Mouse (Mus musculus) midbrain, embryonic 11.5 days (tissue): ENCODE results near the gene Asb6. TPM values are rescaled to one million over a fixed set of nuclear protein-coding genes. Genes with fewer than 3 reads are reported as not detected.
A peak's percentile ranks its signal among the peaks of the same experiment; 100 is the strongest.

Experiments
- ATAC-seq: fragments of 200-750 bp; cut with Nextera tagmentation; 2 replicates; pipeline ENCODE4 v1.8.0; 2017; ENCODE audit warnings: moderate TSS enrichment, moderate library complexity; ENCODE audit not compliant: low FRiP score
- DNase-seq: peaks from one replicate; pipeline ENCODE4 v3.0.0; 2015; ENCODE audit warnings: low spot score; ENCODE audit errors: missing footprints
- H3K27ac ChIP-seq: fragments of 300-500 bp; sonication (generic); 2 replicates; pipeline ENCODE4 v1.5.1; 2014; ENCODE audit warnings: low read depth, low read length
- H3K27me3 ChIP-seq: fragments of 300-500 bp; sonication (generic); 2 replicates; pipeline ENCODE4 v1.6.1; 2014; ENCODE audit warnings: mild to moderate bottlenecking, low read length, moderate library complexity, mixed read lengths; ENCODE audit not compliant: control insufficient read depth, insufficient read depth
- H3K36me3 ChIP-seq: fragments of 300-500 bp; sonication (generic); 2 replicates; pipeline ENCODE4 v1.6.1; 2014; ENCODE audit warnings: mild to moderate bottlenecking, low read length, moderate library complexity, mixed read lengths; ENCODE audit not compliant: control insufficient read depth, insufficient read depth
- H3K4me1 ChIP-seq: fragments of 300-500 bp; sonication (generic); 2 replicates; pipeline ENCODE4 v1.6.1; 2014; ENCODE audit warnings: low read length; ENCODE audit not compliant: control insufficient read depth, insufficient read depth
- H3K4me2 ChIP-seq: fragments of 300-500 bp; sonication (generic); 2 replicates; pipeline ENCODE4 v1.6.1; 2014; ENCODE audit warnings: mild to moderate bottlenecking, moderate library complexity
- H3K4me3 ChIP-seq: fragments of 300-500 bp; sonication (generic); 2 replicates; pipeline ENCODE4 v1.5.1; 2014; ENCODE audit warnings: low read depth, low read length
- H3K9ac ChIP-seq: fragments of 300-500 bp; sonication (generic); 2 replicates; pipeline ENCODE4 v1.6.1; 2014; ENCODE audit warnings: low read length
- H3K9me3 ChIP-seq: fragments of 300-500 bp; sonication (generic); 2 replicates; pipeline ENCODE4 v1.6.1; 2016; ENCODE audit warnings: low read length; ENCODE audit not compliant: control insufficient read depth
- WGBS: fragments of 180-500 bp; shearing (Covaris S2); extraction: QIAGEN DNeasy Blood & Tissue Kit; methylation state at CpG from one replicate; pipeline ENCODE4 v1.1.7; 2014; 5-methylcytosine and 5-hydroxymethylcytosine counted together
- polyA plus RNA-seq: library from polyadenylated mRNA; unstranded; fragments of >200 nt; fragmentation: Nextera tagmentation; extraction: Ambion mirVana; gene quantifications from 2 replicates; pipeline ENCODE4 v1.2.1, GENCODE M21; 2014

The Asb6 gene
- polyA plus RNA-seq, 1 experiment from 2014 or later = 31.0 TPM

DNA sequence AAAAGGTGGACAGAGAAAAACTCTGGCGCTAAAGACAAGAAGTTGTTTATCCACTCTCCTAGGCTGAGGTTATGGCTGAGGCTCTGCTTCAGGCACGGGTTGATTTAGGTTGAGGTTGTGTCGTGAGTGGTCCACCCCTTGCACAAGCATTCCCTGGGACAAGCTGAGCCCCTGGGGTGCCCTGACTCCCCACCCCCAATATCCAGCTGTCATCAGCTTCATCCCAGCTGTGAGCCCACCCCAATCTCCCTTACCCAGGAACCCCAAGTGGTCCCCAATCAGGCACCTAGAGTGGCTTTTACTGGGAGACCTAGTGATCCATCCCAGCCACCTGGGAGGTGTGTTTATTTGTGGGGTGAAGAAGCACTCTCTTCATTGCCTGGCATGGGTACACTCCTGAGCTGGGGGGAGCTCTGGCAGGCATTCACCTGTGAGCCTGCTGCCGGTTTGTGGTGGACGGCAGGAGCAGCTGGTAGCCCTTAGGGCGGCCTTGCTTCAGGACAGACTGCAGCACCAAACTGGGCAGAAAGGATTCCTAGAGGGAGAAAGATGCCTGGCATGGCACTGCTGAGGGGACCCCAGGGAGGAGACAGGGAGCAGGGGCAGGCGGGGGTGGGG, 34.8 kb downstream of the Asb6 start:
- peak overlapping the region; percentile 65 for H3K4me2 ChIP-seq
- ATAC-seq = 0 out of 2 replicates have a peak, but pooled peaks have one; percentile 12
- no peaks in the 10 kb centered on the region for H3K36me3 ChIP-seq
- DNase-seq = no peak
- H3K4me1 ChIP-seq = peaks cover 24% of the 10 kb centered on the region
- H3K27me3 ChIP-seq = peaks cover 5% of the 10 kb centered on the region; the same call in 1 of the 2 replicates
- peak overlapping the region; percentile 35; the same call in 1 of the 2 replicates for H3K27ac ChIP-seq
- 70% methylated on average over 7 of the region's 7 CpGs for WGBS
- H3K9ac ChIP-seq = peak overlapping the region; percentile 20; the same call in 1 of the 2 replicates
- peak overlapping the region; percentile 32; the same call in 1 of the 2 replicates for H3K4me3 ChIP-seq
- H3K9me3 ChIP-seq = no peaks in the 10 kb centered on the region

DNA sequence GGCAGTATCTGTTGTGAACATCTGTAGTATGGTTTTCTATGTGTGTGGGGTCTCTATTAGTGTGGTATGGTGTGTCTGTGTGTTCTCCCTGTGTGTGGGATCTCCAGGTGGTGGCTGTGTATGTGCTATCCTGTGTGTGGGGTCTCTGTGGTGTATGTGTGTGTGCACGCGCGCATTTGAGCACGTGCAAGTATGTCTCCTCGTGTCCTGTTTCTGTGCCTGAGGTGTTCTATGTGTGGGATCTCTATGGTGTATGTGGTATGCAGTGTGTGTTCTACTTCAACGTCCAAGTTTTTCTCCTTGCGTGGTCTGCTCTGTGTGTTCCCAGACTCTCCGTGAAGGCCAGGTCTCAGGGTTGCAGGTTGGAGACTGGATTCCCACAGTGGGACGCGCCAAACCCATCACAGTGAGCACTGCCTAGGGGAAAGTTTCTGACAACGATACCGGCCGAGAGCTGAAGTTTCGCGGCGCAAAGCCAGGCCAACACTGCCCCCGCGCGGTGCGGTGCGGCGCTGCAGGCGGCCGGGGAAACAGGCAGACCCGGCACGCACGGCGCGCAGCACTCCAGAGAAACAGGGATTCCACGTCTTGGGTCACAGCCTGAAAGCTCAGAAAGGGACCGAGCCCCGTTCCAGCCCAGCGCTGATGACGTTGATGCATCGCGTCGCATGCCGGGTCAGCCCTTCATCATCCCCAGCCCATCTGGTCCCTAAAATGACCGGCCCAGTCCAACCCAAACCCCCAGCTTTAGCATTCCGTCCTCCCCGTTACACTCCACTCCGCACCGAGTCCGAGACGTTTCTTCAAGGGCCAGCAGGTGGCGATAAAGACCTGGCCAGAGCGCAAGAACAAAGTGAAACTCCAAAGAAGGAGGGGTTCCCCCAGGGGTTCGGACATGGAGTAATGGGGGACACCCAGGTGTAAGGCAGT, 35.7 kb downstream of the Asb6 start:
- peak overlapping the region; percentile 65 for H3K4me2 ChIP-seq
- DNase-seq (peak; percentile 100), ATAC-seq (peak; percentile 75)
- WGBS = 5% methylated on average over 48 of the region's 48 CpGs
- peak overlapping the region; percentile 32 for H3K4me3 ChIP-seq
- H3K9ac ChIP-seq = peak overlapping the region; percentile 63
- H3K27ac ChIP-seq = no peak overlapping the region
- H3K4me1 ChIP-seq = peaks cover 24% of the 10 kb centered on the region
- H3K36me3 ChIP-seq = no peaks in the 10 kb centered on the region
- H3K27me3 ChIP-seq = no peaks in the 10 kb centered on the region
- H3K9me3 ChIP-seq = no peaks in the 10 kb centered on the region

DNA sequence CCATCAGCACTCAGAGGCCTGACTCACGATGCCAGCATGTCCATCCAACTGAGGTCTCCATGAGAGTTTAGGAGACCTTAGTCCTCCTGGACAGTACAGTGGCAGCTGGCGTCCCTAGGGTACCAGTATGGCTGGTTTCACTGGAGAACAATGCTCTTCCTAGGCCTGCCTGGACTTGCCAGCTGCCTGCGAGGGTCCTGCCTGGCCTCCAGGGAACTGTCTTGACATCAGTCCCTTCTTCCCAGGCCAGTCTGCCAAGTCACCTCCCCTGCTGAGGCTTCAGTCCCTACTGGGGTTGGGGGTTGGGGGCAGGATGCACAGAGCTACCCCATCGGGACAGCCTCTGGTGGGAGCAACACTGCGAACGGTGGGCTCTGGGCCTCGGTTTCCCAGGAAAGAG, 38.1 kb downstream of the Asb6 start:
- peaks cover 29% of the 10 kb centered on the region for H3K4me1 ChIP-seq
- H3K27ac ChIP-seq = no peak overlapping the region
- H3K27me3 ChIP-seq = no peaks in the 10 kb centered on the region
- H3K36me3 ChIP-seq = no peaks in the 10 kb centered on the region
- no peak overlapping the region for H3K4me2 ChIP-seq
- H3K4me3 ChIP-seq = no peak overlapping the region
- no peak for ATAC-seq
- H3K9me3 ChIP-seq = no peaks in the 10 kb centered on the region
- no peak for DNase-seq
- no peak overlapping the region for H3K9ac ChIP-seq
- 85% methylated on average over 7 of the region's 7 CpGs for WGBS

DNA sequence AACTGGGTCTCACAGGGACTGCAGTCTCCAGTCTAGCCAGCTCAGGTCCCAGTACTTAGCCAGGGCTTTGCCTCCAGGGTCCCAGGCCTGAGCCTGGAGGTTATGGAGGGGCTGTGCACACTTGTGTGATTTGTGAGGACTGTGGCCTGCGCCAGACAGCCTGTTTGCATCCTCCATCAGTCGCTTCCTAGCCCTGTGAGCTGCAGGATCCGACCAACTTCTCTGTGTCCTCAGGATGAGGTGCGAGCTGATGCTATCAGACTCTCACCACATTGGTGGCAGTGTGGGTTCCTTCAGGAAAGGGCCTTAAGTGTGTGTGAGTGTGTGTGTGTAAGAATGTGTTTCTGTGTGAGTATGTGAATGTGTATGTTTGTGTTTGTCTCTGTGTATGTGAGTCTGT, 42.7 kb downstream of the Asb6 start:
- Histone ChIP-seq H3K27me3 (no peaks in the 10 kb centered on the region; the same call in none of the 2 replicates), H3K9ac (peak overlapping the region; percentile 57), H3K36me3 (no peaks in the 10 kb centered on the region), H3K4me1 (peaks cover 35% of the 10 kb centered on the region), H3K4me2 (no peak overlapping the region), H3K4me3 (no peak overlapping the region), H3K27ac (peak overlapping the region; percentile 56), H3K9me3 (no peaks in the 10 kb centered on the region)
- ATAC-seq = no peak
- WGBS = 63% methylated on average over 4 of the region's 4 CpGs
- DNase-seq = no peak

DNA sequence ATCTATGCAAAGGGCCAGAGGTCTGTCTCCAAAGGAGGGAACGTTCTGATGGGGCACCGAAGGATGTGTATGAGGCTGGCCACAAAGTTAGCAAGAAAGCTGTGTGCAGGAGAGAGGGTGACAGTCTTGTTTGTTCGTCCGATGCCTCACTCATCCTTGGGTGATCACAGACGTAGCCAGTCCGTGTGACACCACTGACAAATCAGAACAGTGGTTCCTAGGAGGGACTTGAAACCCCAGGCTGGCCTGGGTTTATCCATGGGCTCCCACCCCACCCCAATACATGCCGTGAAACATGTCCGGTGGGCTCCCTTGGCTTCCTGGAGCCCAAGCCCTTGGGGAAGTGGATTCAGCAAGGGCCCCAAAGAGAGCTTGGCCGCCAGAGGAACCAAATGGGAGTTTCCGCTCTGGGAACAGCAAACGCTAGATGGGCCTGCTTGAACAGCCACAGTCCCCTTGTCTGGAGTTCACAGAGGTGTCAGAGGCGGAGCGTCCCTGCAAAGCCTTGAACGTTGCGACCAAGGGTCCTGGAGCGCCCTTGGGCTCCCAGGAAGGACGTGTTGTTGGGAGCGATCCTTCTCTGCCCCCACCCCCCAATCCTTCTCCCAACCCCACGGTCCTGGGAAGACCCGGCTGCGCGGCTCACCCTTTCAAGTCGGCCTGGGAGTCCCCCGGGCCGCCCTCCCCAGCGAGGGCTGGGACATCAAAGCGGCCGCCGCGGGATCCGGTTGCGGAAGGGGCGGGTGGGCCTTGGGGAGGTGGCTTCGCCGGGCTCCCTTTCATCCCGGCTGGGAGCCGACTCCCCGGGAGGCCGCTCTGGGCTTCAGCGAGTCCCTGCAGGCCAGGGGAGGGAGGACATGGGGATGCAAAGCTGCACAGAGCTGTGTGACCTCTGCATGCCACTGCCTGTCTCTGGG, 45.8 kb downstream of the Asb6 start:
- no peaks in the 10 kb centered on the region; the same call in none of the 2 replicates for H3K27me3 ChIP-seq

DNA sequence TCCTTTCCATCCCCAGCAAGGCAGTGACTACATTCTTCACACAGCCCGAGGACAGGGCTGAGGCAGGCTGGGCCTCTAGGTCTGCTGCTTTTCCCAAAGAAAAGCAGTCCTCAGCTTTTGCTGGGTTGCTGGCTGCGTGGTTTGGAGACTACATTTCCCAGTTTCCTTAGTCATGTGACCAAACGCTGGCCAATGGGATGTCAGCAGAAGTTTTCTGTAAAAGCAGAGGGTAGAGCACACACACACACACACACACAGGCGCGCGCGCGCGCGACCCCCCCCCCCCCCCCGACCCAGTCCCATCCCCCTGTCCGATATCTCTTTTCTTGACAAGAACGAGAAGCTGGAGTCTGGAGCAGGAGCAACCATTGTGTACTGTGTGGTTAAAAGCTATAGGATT, 46.8 kb downstream of the Asb6 start:
- Histone ChIP-seq H3K9ac (peak overlapping the region; percentile 55), H3K4me1 (peaks cover 45% of the 10 kb centered on the region), H3K27ac (peak overlapping the region; percentile 74; the same call in 1 of the 2 replicates), H3K36me3 (no peaks in the 10 kb centered on the region), H3K9me3 (no peaks in the 10 kb centered on the region), H3K4me3 (0 out of 2 replicates have a peak overlapping the region, but pooled peaks have one; percentile 5), H3K4me2 (peak overlapping the region; percentile 37), H3K27me3 (no peaks in the 10 kb centered on the region; the same call in none of the 2 replicates)
- DNase-seq (peak; percentile 93), ATAC-seq (peak; percentile 38)
- WGBS = under 1% methylated on average over 10 of the region's 13 CpGs

More for the DNA sequence above, 45.8 kb downstream of the Asb6 start:
- peak overlapping the region; percentile 74 for H3K27ac ChIP-seq
- peak overlapping the region; percentile 31 for H3K4me2 ChIP-seq
- DNase-seq = peak; percentile 94
- peak overlapping the region; percentile 13 for H3K4me3 ChIP-seq
- H3K9ac ChIP-seq = peak overlapping the region; percentile 43
- H3K9me3 ChIP-seq = no peaks in the 10 kb centered on the region
- H3K36me3 ChIP-seq = no peaks in the 10 kb centered on the region
- WGBS = 6% methylated on average over 40 of the region's 40 CpGs
- peaks cover 39% of the 10 kb centered on the region for H3K4me1 ChIP-seq
- ATAC-seq = peak; percentile 70

DNA sequence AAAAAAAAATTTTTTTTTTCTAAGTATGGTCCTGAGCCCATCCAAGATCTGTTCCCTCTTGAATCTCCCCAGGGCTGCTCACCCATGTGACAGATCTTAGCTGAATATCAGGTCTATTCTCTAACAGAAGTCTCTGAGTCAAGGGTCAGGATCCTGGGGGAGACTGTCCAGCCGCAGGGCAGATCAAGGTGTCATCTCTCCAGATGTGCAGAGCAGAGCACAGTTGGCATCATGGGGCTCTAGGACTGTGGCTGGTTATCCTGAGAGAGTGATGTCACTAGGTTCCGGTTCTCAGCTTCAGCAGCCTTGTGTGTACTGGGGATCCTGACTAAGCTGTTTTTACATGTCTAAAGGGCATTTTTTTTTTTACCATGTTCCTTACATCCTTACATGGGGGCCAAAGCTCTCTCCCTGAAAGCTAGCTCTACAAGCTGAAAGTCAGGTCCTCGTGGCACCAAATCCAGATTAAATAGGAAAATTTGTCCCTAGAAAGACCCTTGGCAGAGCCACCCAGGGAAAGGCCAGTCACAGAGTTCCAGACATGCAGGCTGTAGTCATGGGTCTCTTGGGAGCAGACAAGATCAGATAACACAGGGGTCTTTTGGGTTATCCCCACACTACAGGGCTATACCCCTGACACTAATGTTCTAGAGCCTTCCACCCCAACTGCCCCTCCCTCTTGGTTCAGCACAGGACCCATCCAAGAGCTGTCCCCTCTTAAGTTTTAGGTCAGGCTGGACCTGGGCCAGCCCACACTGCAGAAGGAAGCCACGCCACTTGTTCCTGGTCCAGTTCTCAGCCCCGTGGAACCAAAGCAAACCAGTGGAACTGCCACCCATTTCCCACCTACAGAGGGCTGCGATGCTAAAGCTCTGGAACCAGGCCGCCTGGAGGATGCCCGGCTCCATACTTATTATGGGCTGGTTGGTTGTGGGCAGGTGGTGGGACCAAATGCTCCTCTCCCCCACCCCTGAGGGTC, 47.5 kb downstream of the Asb6 start:
- H3K27me3 ChIP-seq = no peaks in the 10 kb centered on the region; the same call in none of the 2 replicates
- H3K4me2 ChIP-seq = peak overlapping the region; percentile 37
- no peak overlapping the region for H3K4me3 ChIP-seq
- H3K9ac ChIP-seq = peak overlapping the region; percentile 55
- H3K4me1 ChIP-seq = peaks cover 47% of the 10 kb centered on the region
- H3K9me3 ChIP-seq = no peaks in the 10 kb centered on the region
- ATAC-seq = no peak
- H3K36me3 ChIP-seq = no peaks in the 10 kb centered on the region
- WGBS = 74% methylated on average over 8 of the region's 8 CpGs
- DNase-seq = no peak
- H3K27ac ChIP-seq = peak overlapping the region; percentile 54; the same call in 1 of the 2 replicates
